Mouse (Mus musculus): ENCODE measurements around the gene Krt31.

GRCm38 (mm10) chr11:100041454-100041853 is 8.9 kb downstream of the Krt31 start, which contains the start of gene Krt34:
- TF ChIP-seq CTCF (IDR thresholded peaks at IDR 0.05; ENCODE audit: control insufficient read depth, insufficient read depth, insufficient read length) (no peak), USF1 (IDR thresholded peaks at IDR 0.05; ENCODE audit: low read depth) (no peak), MYOD1 (IDR thresholded peaks at IDR 0.05; ENCODE audit: control insufficient read depth, insufficient read length, low read depth) (no peak), MYOG (IDR thresholded peaks at IDR 0.05; ENCODE audit: control insufficient read depth, extremely low read depth, insufficient read length) (no peak), CEBPB (IDR thresholded peaks at IDR 0.05; ENCODE audit: low read depth) (no peak), MAX (IDR thresholded peaks at IDR 0.05) (no peak)

Measured in C2C12 (cell line).